Mouse (Mus musculus) liver, embryonic 16.5 days (tissue): ENCODE measurements around the gene Tuba3b. TPM values are rescaled to one million over a fixed set of nuclear protein-coding genes. Genes with fewer than 3 reads are reported as not detected.
A peak's percentile ranks its signal among the peaks of the same experiment; 100 is the strongest.

ENCODE experiments used
- ATAC-seq: fragments of 200-750 bp; cut with Nextera tagmentation; 2 replicates; pipeline ENCODE4 v1.8.0; 2017; ENCODE audit warnings: low read depth, mild to moderate bottlenecking, moderate number of reproducible peaks, moderate library complexity
- H3K27ac ChIP-seq: fragments of 300-500 bp; sonication (generic); 2 replicates; pipeline ENCODE4 v1.5.1; 2014; ENCODE audit warnings: mild to moderate bottlenecking, low read length
- H3K27me3 ChIP-seq: fragments of 300-500 bp; sonication (generic); 2 replicates; pipeline ENCODE4 v1.6.1; 2014; ENCODE audit warnings: low read depth, low read length, mixed read lengths; ENCODE audit not compliant: control insufficient read depth, insufficient read depth
- H3K36me3 ChIP-seq: fragments of 300-500 bp; sonication (generic); 2 replicates; pipeline ENCODE4 v1.6.1; 2014; ENCODE audit warnings: mild to moderate bottlenecking; ENCODE audit not compliant: control insufficient read depth, insufficient read depth
- H3K4me1 ChIP-seq: fragments of 300-500 bp; sonication (generic); 2 replicates; pipeline ENCODE4 v1.6.1; 2014; ENCODE audit warnings: low read depth, low read length, mixed read lengths; ENCODE audit not compliant: control insufficient read depth
- H3K4me2 ChIP-seq: fragments of 300-500 bp; sonication (generic); 2 replicates; pipeline ENCODE4 v1.6.1; 2014; ENCODE audit warnings: low read depth, low read length, mixed read lengths
- H3K4me3 ChIP-seq: fragments of 300-500 bp; sonication (generic); 2 replicates; pipeline ENCODE4 v1.5.1; 2014; ENCODE audit warnings: low read depth, mild to moderate bottlenecking, low read length
- H3K9ac ChIP-seq: fragments of 300-500 bp; sonication (generic); 2 replicates; pipeline ENCODE4 v1.6.1; 2014; ENCODE audit warnings: low read depth, low read length
- H3K9me3 ChIP-seq: fragments of 300-500 bp; sonication (generic); replicated peaks from 2 replicates; pipeline ENCODE4 v1.6.1; 2016; ENCODE audit warnings: low read length; ENCODE audit not compliant: control insufficient read depth
- WGBS: fragments of 180-500 bp; shearing (Covaris S2); extraction: QIAGEN DNeasy Blood & Tissue Kit; methylation state at CpG from one replicate; pipeline ENCODE4 v1.1.7; 2014; ENCODE audit not compliant: insufficient replicate concordance; 5-methylcytosine and 5-hydroxymethylcytosine counted together
- polyA plus RNA-seq: library from polyadenylated mRNA; unstranded; fragments of >200 nt; fragmentation: Nextera tagmentation; extraction: Ambion mirVana; gene quantifications from 2 replicates; pipeline ENCODE4 v1.2.1, GENCODE M21; 2015

Gene Tuba3b
- not detected in 2 replicates for polyA plus RNA-seq

- no peaks in the 10 kb centered on the region for H3K36me3 ChIP-seq
- H3K4me2 ChIP-seq: 0 out of 2 replicates have a peak within 1 kb of the TSS, but pooled peaks have one; percentile 17
- H3K9me3 ChIP-seq: no peaks in the 10 kb centered on the region
- 87% methylated on average over 31 of the region's 31 CpGs for WGBS
- H3K4me3 ChIP-seq: no peak within 1 kb of the TSS
- H3K4me1 ChIP-seq: no peaks in the 10 kb centered on the region
- H3K9ac ChIP-seq: no peak within 1 kb of the TSS
- H3K27ac ChIP-seq: no peak within 1 kb of the TSS
- no peak for ATAC-seq
- no peaks in the 10 kb centered on the region for H3K27me3 ChIP-seq
Measured at GRCm38 (mm10) chr6:145615666-145616210, at the start of gene Tuba3b. Tuba3b (plus strand) TSS chr6:145615757.

GRCm38 (mm10) chr6:145567296-145567695 is 48.3 kb upstream of the Tuba3b start:
- H3K27ac ChIP-seq: no peak overlapping the region
- H3K27me3 ChIP-seq: no peaks in the 10 kb centered on the region
- no peak overlapping the region for H3K4me2 ChIP-seq
- H3K9me3 ChIP-seq: no peaks in the 10 kb centered on the region
- no peak overlapping the region for H3K9ac ChIP-seq
- H3K4me3 ChIP-seq: no peak overlapping the region
- WGBS: 22% methylated on average over 8 of the region's 8 CpGs
- no peaks in the 10 kb centered on the region for H3K36me3 ChIP-seq
- H3K4me1 ChIP-seq: no peaks in the 10 kb centered on the region
- ATAC-seq: no peak

- WGBS: 67% methylated on average over 3 of the region's 3 CpGs
- no peaks in the 10 kb centered on the region for H3K36me3 ChIP-seq
- no peak overlapping the region for H3K9ac ChIP-seq
- H3K4me1 ChIP-seq: no peaks in the 10 kb centered on the region
- H3K4me2 ChIP-seq: no peak overlapping the region
- H3K9me3 ChIP-seq: no peaks in the 10 kb centered on the region
- H3K4me3 ChIP-seq: no peak overlapping the region
- no peak overlapping the region for H3K27ac ChIP-seq
- no peaks in the 10 kb centered on the region for H3K27me3 ChIP-seq
- ATAC-seq: no peak
Measured at GRCm38 (mm10) chr6:145567832-145568231, 47.7 kb upstream of the Tuba3b start.

- Histone ChIP-seq H3K27me3 (no peaks in the 10 kb centered on the region), H3K4me2 (no peak overlapping the region), H3K27ac (no peak overlapping the region), H3K36me3 (no peaks in the 10 kb centered on the region), H3K9me3 (no peaks in the 10 kb centered on the region), H3K4me3 (no peak overlapping the region), H3K4me1 (no peaks in the 10 kb centered on the region), H3K9ac (no peak overlapping the region)
- 57% methylated on average over 3 of the region's 3 CpGs for WGBS
- no peak for ATAC-seq
Measured at GRCm38 (mm10) chr6:145568701-145569100, 46.9 kb upstream of the Tuba3b start.

- Histone ChIP-seq H3K9ac (no peak overlapping the region), H3K36me3 (no peaks in the 10 kb centered on the region), H3K27ac (no peak overlapping the region), H3K27me3 (no peaks in the 10 kb centered on the region), H3K9me3 (no peaks in the 10 kb centered on the region), H3K4me1 (no peaks in the 10 kb centered on the region), H3K4me3 (no peak overlapping the region), H3K4me2 (no peak overlapping the region)
- ATAC-seq: no peak
- 69% methylated on average over 6 of the region's 6 CpGs for WGBS
Measured at GRCm38 (mm10) chr6:145573250-145574013, 42.1 kb upstream of the Tuba3b start.

- H3K27ac ChIP-seq: no peak overlapping the region
- H3K4me3 ChIP-seq: no peak overlapping the region
- H3K27me3 ChIP-seq: no peaks in the 10 kb centered on the region
- no peak overlapping the region for H3K4me2 ChIP-seq
- ATAC-seq: no peak
- no peaks in the 10 kb centered on the region for H3K36me3 ChIP-seq
- H3K9ac ChIP-seq: no peak overlapping the region
- H3K4me1 ChIP-seq: no peaks in the 10 kb centered on the region
- no peaks in the 10 kb centered on the region for H3K9me3 ChIP-seq
- WGBS: 62% methylated on average over 4 of the region's 4 CpGs
Measured at GRCm38 (mm10) chr6:145576762-145577161, 38.8 kb upstream of the Tuba3b start.

- H3K4me3 ChIP-seq: no peak overlapping the region
- no peak for ATAC-seq
- H3K9ac ChIP-seq: no peak overlapping the region
- WGBS: 65% methylated on average over 10 of the region's 10 CpGs
- H3K36me3 ChIP-seq: no peaks in the 10 kb centered on the region
- H3K27me3 ChIP-seq: no peaks in the 10 kb centered on the region
- H3K4me2 ChIP-seq: no peak overlapping the region
- no peak overlapping the region for H3K27ac ChIP-seq
- no peaks in the 10 kb centered on the region for H3K4me1 ChIP-seq
- no peaks in the 10 kb centered on the region for H3K9me3 ChIP-seq
Measured at GRCm38 (mm10) chr6:145578457-145579185, 36.9 kb upstream of the Tuba3b start.

- WGBS: 55% methylated on average over 3 of the region's 3 CpGs
- no peak overlapping the region for H3K4me3 ChIP-seq
- ATAC-seq: no peak
- H3K36me3 ChIP-seq: no peaks in the 10 kb centered on the region
- no peaks in the 10 kb centered on the region for H3K27me3 ChIP-seq
- no peaks in the 10 kb centered on the region for H3K4me1 ChIP-seq
- H3K4me2 ChIP-seq: no peak overlapping the region
- no peak overlapping the region for H3K27ac ChIP-seq
- H3K9me3 ChIP-seq: no peaks in the 10 kb centered on the region
- no peak overlapping the region for H3K9ac ChIP-seq
Measured at GRCm38 (mm10) chr6:145579761-145580160, 35.8 kb upstream of the Tuba3b start.
